Mouse (Mus musculus): ENCODE measurements around the gene Mnat1. TPM values are rescaled to one million over a fixed set of nuclear protein-coding genes. Genes with fewer than 3 reads are reported as not detected.
A peak's percentile ranks its signal among the peaks of the same experiment; 100 is the strongest.

The Mnat1 gene
- total and polyA plus RNA-seq, 3 experiments: 39.4 to 69.0 (median 64.2) TPM

DNA sequence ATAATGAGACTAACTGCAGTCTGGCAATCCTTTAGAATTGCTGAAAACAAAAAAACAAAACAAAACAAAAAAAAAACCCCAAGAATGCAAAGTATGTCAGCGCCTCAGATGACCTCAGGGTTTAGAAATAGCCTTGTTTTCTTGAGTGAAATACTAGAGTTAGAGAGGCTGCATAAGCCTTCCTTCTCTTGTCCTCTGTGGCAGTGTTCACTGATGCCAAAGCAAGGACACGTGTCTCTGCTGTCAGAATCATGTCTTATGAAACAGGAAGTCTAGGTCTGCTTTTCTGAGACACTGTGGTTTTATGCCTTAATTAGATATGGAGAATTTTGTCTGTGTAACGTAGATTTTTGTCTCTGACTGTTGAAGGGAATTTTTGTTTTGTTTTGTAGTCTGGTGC, 78.1 kb downstream of the Mnat1 start (continued):
- TF ChIP-seq ELF1 (IDR thresholded peaks at IDR 0.05; ENCODE audit: low read depth, low read length): peak; percentile 66; the same call in 1 of the 2 replicates
- TF ChIP-seq MAFK (IDR thresholded peaks at IDR 0.05; ENCODE audit: insufficient replicate concordance, low read length): no peak
- TF ChIP-seq ZNF384 (IDR thresholded peaks at IDR 0.05; ENCODE audit: low read depth, low read length): peak; percentile 69
- peak; percentile 59 for TF ChIP-seq USF2 (conservative IDR thresholded peaks at IDR 0.05; ENCODE audit: low read depth, low read length)

DNA sequence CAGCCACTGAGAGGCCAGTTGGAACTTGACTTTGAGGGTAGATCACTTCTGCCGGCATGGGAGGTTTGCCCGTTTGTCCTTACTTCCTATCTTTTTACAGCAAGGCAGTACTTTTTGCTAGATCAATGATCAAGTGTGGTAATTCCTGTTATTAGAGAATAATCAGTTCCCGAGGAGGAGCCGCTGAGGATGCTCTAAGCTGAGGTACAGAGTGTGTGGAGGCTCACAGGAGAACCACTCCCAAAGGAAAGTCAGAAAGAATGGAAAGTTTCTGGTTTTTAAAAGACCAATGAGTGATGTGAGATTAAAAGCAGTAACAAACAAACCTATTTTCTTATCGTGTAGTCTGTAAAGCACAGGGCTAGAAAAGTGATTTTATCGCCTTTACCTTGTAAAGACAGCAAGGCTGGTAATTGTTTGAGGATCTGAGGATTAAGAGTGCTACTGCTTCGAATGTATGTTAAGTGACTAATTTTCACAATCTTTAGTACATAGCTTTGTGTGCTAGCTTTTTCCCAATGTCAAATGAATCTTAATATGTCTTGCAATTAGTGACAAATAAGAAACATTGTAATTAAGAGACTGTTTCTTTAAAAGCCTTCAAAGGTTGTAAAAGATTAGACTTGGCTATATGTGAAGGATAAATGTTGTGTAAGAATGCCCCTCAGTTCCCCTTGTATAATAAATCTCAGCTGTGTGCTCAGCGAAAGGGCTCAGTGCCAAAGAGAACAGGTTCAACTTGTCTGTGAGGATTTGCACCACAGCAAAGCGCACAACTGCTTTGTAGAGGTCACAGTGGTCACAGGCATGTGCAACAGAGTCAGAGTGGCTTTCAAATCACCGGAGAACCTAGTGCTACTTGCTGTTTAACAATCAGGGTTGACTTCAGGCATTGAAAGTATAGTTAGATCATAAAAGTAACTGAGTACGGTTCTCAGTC, 82.5 kb downstream of the Mnat1 start:
- H3K79me2 ChIP-seq (replicated peaks; ENCODE audit: control insufficient read depth, extremely low read depth, insufficient read depth, poor library complexity, severe bottlenecking): no peaks in the 10 kb centered on the region; the same call in 1 of the 2 replicates
- peak overlapping the region; percentile 88 for H3K27ac ChIP-seq (ENCODE audit: insufficient read depth, low read depth)
- peak overlapping the region in 2 of 3 experiments; percentile 3 to 13 for H3K4me3 ChIP-seq (replicated peaks in 1 of 3; ENCODE audit: low read depth in 2 of 3, low read length in 2 of 3, poor library complexity in 1 of 3)
- dilution Hi-C loops (cut with MboI; ENCODE audit: extremely low pct_ligation_motif_present, extremely low pct_unique_long_range_greater_than_20kb, low sequenced_read_pairs): no loop called here
- H3K4me1 ChIP-seq (ENCODE audit: control insufficient read depth in 1 of 2, insufficient read depth in 2 of 2): peaks cover 4 to 84% of the 10 kb centered on the region in 2 experiments
- no peaks in the 10 kb centered on the region for H3K27me3 ChIP-seq (replicated peaks)
- peaks cover 0 to 1% of the 10 kb centered on the region in 2 experiments for H3K36me3 ChIP-seq (replicated peaks in 1 of 2; ENCODE audit: control insufficient read depth in 1 of 2, insufficient read depth in 1 of 2, low read length in 1 of 2)
- no peaks in the 10 kb centered on the region for H3K9me3 ChIP-seq (replicated peaks; ENCODE audit: low read length)
- DNase-seq (ENCODE audit: extremely low read depth): peak; percentile 29
- peak overlapping the region; percentile 63 for H3K9ac ChIP-seq (ENCODE audit: insufficient read depth, low read depth)
- in situ Hi-C loops (cut with MboI; ENCODE audit: low pct_ligation_motif_present, low pct_unique_long_range_greater_than_20kb, low sequenced_read_pairs): no loop called here
- TF ChIP-seq TBP (conservative IDR thresholded peaks at IDR 0.05; ENCODE audit: low read depth, low read length) (no peak), POLR2A (IDR thresholded peaks at IDR 0.05; ENCODE audit: low read depth, low read length) (peak; percentile 46)
- H3K4me2 ChIP-seq (ENCODE audit: insufficient read depth, low read depth, poor library complexity, severe bottlenecking): peak overlapping the region; percentile 72

DNA sequence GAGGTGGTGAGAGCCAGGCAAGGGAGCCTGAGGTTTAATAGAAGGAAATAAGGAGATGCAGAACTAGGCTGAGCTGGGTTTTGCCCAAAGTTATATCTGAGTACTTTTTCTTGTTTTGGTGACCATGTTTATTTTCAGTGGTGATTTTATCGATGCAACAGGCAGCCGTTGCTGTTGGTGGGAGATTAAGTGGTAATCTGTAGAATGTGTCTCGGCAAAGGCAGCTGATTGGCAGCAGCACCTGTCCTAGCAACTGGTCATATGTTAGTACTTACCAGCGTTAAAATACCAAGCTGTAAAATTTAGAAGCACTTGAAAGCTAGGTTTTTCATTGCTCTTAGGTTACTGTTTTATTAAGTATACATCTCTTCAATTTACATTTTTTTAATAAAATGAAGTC, 83.5 kb downstream of the Mnat1 start:
- dilution Hi-C loops (cut with MboI; ENCODE audit: extremely low pct_ligation_motif_present, extremely low pct_unique_long_range_greater_than_20kb, low sequenced_read_pairs): no loop called here
- Histone ChIP-seq H3K9ac (ENCODE audit: insufficient read depth, low read depth) (peak overlapping the region; percentile 51), H3K4me1 (ENCODE audit: control insufficient read depth in 1 of 2, insufficient read depth in 2 of 2) (peaks cover 4 to 83% of the 10 kb centered on the region in 2 experiments), H3K27ac (ENCODE audit: insufficient read depth, low read depth) (peak overlapping the region; percentile 88), H3K27me3 (replicated peaks) (no peaks in the 10 kb centered on the region), H3K4me3 (replicated peaks in 1 of 3; ENCODE audit: low read depth in 2 of 3, low read length in 2 of 3, poor library complexity in 1 of 3) (no peak overlapping the region), H3K79me2 (replicated peaks; ENCODE audit: control insufficient read depth, extremely low read depth, insufficient read depth, poor library complexity, severe bottlenecking) (no peaks in the 10 kb centered on the region; the same call in 1 of the 2 replicates), H3K4me2 (ENCODE audit: insufficient read depth, low read depth, poor library complexity, severe bottlenecking) (peak overlapping the region; percentile 69), H3K36me3 (replicated peaks in 1 of 2; ENCODE audit: control insufficient read depth in 1 of 2, insufficient read depth in 1 of 2, low read length in 1 of 2) (peaks cover 0 to 1% of the 10 kb centered on the region in 2 experiments), H3K9me3 (replicated peaks; ENCODE audit: low read length) (no peaks in the 10 kb centered on the region)
- in situ Hi-C loops (cut with MboI; ENCODE audit: low pct_ligation_motif_present, low pct_unique_long_range_greater_than_20kb, low sequenced_read_pairs): no loop called here
- TF ChIP-seq POLR2AphosphoS2 (IDR thresholded peaks at IDR 0.05; ENCODE audit: low read depth, low read length) (no peak), RAD21 (IDR thresholded peaks at IDR 0.05; ENCODE audit: low read depth, low read length) (no peak), MYC (IDR thresholded peaks at IDR 0.05; ENCODE audit: low read depth, low read length) (no peak), NRF1 (IDR thresholded peaks at IDR 0.05; ENCODE audit: low read depth, low read length) (no peak), CHD1 (IDR thresholded peaks at IDR 0.05; ENCODE audit: low read depth, low read length) (no peak), JUND (conservative IDR thresholded peaks at IDR 0.05; ENCODE audit: low read depth, low read length) (no peak), ZC3H11A (IDR thresholded peaks at IDR 0.05; ENCODE audit: low read depth, low read length) (no peak), ETS1 (conservative IDR thresholded peaks at IDR 0.05; ENCODE audit: low read depth, low read length) (no peak), MXI1 (IDR thresholded peaks at IDR 0.05; ENCODE audit: low read depth, low read length) (no peak), JUN (IDR thresholded peaks at IDR 0.05; ENCODE audit: insufficient read depth, low read depth, low read length) (no peak), POLR2A (IDR thresholded peaks at IDR 0.05; ENCODE audit: low read depth, low read length) (no peak), UBTF (IDR thresholded peaks at IDR 0.05; ENCODE audit: low read depth, low read length) (no peak), KAT2A (IDR thresholded peaks at IDR 0.05; ENCODE audit: insufficient replicate concordance, low read length) (no peak), TBP (conservative IDR thresholded peaks at IDR 0.05; ENCODE audit: low read depth, low read length) (no peak)
- DNase-seq (ENCODE audit: extremely low read depth): no peak
